In genomic region chr5:149539051-149539450, GRCm38 (mm10) we compare ENCODE assay signal across 16 mouse cellular contexts. TPM values are rescaled to one million over a fixed set of nuclear protein-coding genes. Genes with fewer than 3 reads are reported as not detected.
"Had no signal": no experiment of that assay in that cellular context is flagged by ENCODE, and none has a peak within 500 bp of the region (broad histone marks: within the 10 kb centered on the region; RNA-seq: fewer than 3 reads in every experiment).

No protein-coding gene starts in this region.

- H3K4me2 ChIP-seq: liver, embryonic 13.5 days had no signal

- H3K27ac ChIP-seq: liver, embryonic 13.5 days; macrophage; stomach, embryonic 15.5 days had no signal

- DNase-seq: kidney, adult 8-10 months; kidney, postnatal 14 days; left cerebral cortex, postnatal 4 days; liver, embryonic 13.5 days; spleen, adult 18-20 months; thymus, postnatal 25 days had no signal

- H3K27me3 ChIP-seq: limb, embryonic 13.5 days; midbrain, embryonic 13.5 days; stomach, embryonic 15.5 days had no signal

- H3K4me3 ChIP-seq: limb, embryonic 13.5 days; liver, embryonic 13.5 days; midbrain, embryonic 13.5 days; stomach, embryonic 15.5 days had no signal

- H3K9ac ChIP-seq: limb, embryonic 13.5 days; liver, embryonic 13.5 days; midbrain, embryonic 13.5 days; stomach, embryonic 15.5 days had no signal

- H3K36me3 ChIP-seq: limb, embryonic 13.5 days; liver, embryonic 13.5 days; midbrain, embryonic 13.5 days; stomach, embryonic 15.5 days had no signal

- H3K9me3 ChIP-seq: limb, embryonic 13.5 days; liver, embryonic 13.5 days; stomach, embryonic 15.5 days had no signal

- H3K4me1 ChIP-seq: liver, embryonic 13.5 days; stomach, embryonic 15.5 days had no signal

- ATAC-seq: intestine, postnatal 0 days; midbrain, embryonic 13.5 days had no signal

RNA-seq across cellular contexts. Expression of gene Wdr95, which starts 10.6 kb away (rescaled TPM):
- total RNA-seq: liver, adult 2 months had no signal
- polyA plus RNA-seq: intestine, postnatal 0 days; kidney, embryonic 16.5 days; liver, adult 2 months; liver, embryonic 13.5 days; liver, embryonic 16.5 days; lung, embryonic 14.5 days; macrophage; neural tube, embryonic 11.5 days had no signal
